Mouse (Mus musculus): ENCODE results near the gene Tmem220.
"Not testable (repeated sequence)": the region's sequence is repeated elsewhere in the genome, so short reads cannot be mapped to it uniquely, and the experiment has no call there.

Tmem220 gene

GRCm38 (mm10) chr11:67019711-67020475, 5.1 kb upstream of the Tmem220 start:
- peak; percentile 60 to 70 for DNase-seq

- peak; percentile 58 to 83 for DNase-seq
Measured at GRCm38 (mm10) chr11:67020948-67021347, 4.0 kb upstream of the Tmem220 start.

GRCm38 (mm10) chr11:67022354-67023115, 2.4 kb upstream of the Tmem220 start:
- peak in 1 of 2 experiments; percentile 35 for DNase-seq

GRCm38 (mm10) chr11:67023191-67023590, 1.8 kb upstream of the Tmem220 start:
- not testable (repeated sequence) for DNase-seq

- DNase-seq = no peak
Measured at GRCm38 (mm10) chr11:67023802-67024340, 1.1 kb upstream of the Tmem220 start.

GRCm38 (mm10) chr11:67030904-67031602, 6.1 kb downstream of the Tmem220 start:
- DNase-seq = peak in 1 of 2 experiments; percentile 19

- DNase-seq = no peak
Measured at GRCm38 (mm10) chr11:67031603-67031915, 6.6 kb downstream of the Tmem220 start.

- peak; percentile 52 to 68 for DNase-seq
Measured at GRCm38 (mm10) chr11:67034775-67035485, 10.0 kb downstream of the Tmem220 start.

- peak; percentile 62 to 63 for DNase-seq
Measured at GRCm38 (mm10) chr11:67036229-67036628, 11.3 kb downstream of the Tmem220 start.

- no peak for DNase-seq
Measured at GRCm38 (mm10) chr11:67036892-67037291, 11.9 kb downstream of the Tmem220 start.

GRCm38 (mm10) chr11:67039799-67040198, 14.8 kb downstream of the Tmem220 start:
- DNase-seq = peak in 1 of 2 experiments; percentile 33

GRCm38 (mm10) chr11:67040483-67040882, 15.5 kb downstream of the Tmem220 start:
- DNase-seq = no peak

- peak in 1 of 2 experiments; percentile 15 for DNase-seq
Measured at GRCm38 (mm10) chr11:67043007-67043406, 18.1 kb downstream of the Tmem220 start.

GRCm38 (mm10) chr11:67044959-67045358, 20.0 kb downstream of the Tmem220 start:
- peak in 1 of 2 experiments; percentile 12 for DNase-seq

GRCm38 (mm10) chr11:67047199-67047598, 22.2 kb downstream of the Tmem220 start:
- no peak for DNase-seq

- DNase-seq = no peak
Measured at GRCm38 (mm10) chr11:67048496-67048895, 23.5 kb downstream of the Tmem220 start.

GRCm38 (mm10) chr11:67049256-67049655, 24.3 kb downstream of the Tmem220 start:
- no peak for DNase-seq

- peak; percentile 45 to 48 for DNase-seq
Measured at GRCm38 (mm10) chr11:67051676-67052320, 26.8 kb downstream of the Tmem220 start.

- DNase-seq = peak; percentile 93 to 94
Measured at GRCm38 (mm10) chr11:67052321-67052952, 27.5 kb downstream of the Tmem220 start, which contains the start of the genes Adprm and Sco1. Adprm (minus strand) TSS chr11:67052594. Sco1 (plus strand) TSS chr11:67052670.

- DNase-seq = no peak
Measured at GRCm38 (mm10) chr11:67054754-67055365, 29.9 kb downstream of the Tmem220 start.

- no peak for DNase-seq
Measured at GRCm38 (mm10) chr11:67061311-67061710, 36.4 kb downstream of the Tmem220 start.
